Mouse (Mus musculus) kidney, embryonic 15.5 days (tissue): ENCODE measurements at regions not wholly inside any gene's neighbourhood (a gene's known extent, or its start where the extent isn't known, plus 50 kb on each side); places are given as distances from the start of the nearest gene placed in this dataset.
A peak's percentile ranks its signal among the peaks of the same experiment; 100 is the strongest.
"Not testable (repeated sequence)": the region's sequence is repeated elsewhere in the genome, so short reads cannot be mapped to it uniquely, and the experiment has no call there.

ENCODE experiments used
- ATAC-seq: fragments of 200-750 bp; cut with Nextera tagmentation; replicated peaks from 2 replicates; pipeline ENCODE4 v1.8.0; 2017; ENCODE audit warnings: moderate TSS enrichment; ENCODE audit not compliant: low FRiP score
- H3K27ac ChIP-seq: fragments of 300-500 bp; sonication (generic); 2 replicates; pipeline ENCODE4 v1.5.1; 2015; ENCODE audit warnings: mild to moderate bottlenecking, inconsistent platforms
- H3K27me3 ChIP-seq: fragments of 300-500 bp; sonication (generic); 2 replicates; pipeline ENCODE4 v1.6.1; 2015; ENCODE audit warnings: inconsistent platforms
- H3K36me3 ChIP-seq: fragments of 300-500 bp; sonication (generic); 2 replicates; pipeline ENCODE4 v1.6.1; 2015; ENCODE audit warnings: inconsistent platforms
- H3K4me1 ChIP-seq: fragments of 300-500 bp; sonication (generic); 2 replicates; pipeline ENCODE4 v1.6.1; 2015; ENCODE audit warnings: inconsistent platforms
- H3K4me2 ChIP-seq: fragments of 300-500 bp; sonication (generic); 2 replicates; pipeline ENCODE4 v1.6.1; 2015; ENCODE audit warnings: moderate library complexity, mild to moderate bottlenecking, inconsistent platforms
- H3K4me3 ChIP-seq: fragments of 300-500 bp; sonication (generic); replicated peaks from 2 replicates; pipeline ENCODE4 v1.5.1; 2015; ENCODE audit warnings: mild to moderate bottlenecking, inconsistent platforms
- H3K9ac ChIP-seq: fragments of 300-500 bp; sonication (generic); 2 replicates; pipeline ENCODE4 v1.6.1; 2015; ENCODE audit warnings: mild to moderate bottlenecking, inconsistent platforms
- H3K9me3 ChIP-seq: fragments of 300-500 bp; sonication (generic); replicated peaks from 2 replicates; pipeline ENCODE4 v1.6.1; 2016; ENCODE audit warnings: inconsistent platforms
- WGBS: fragments of 180-500 bp; shearing (Covaris S2); methylation state at CpG from one replicate; pipeline ENCODE4 v1.1.7; 2015; ENCODE audit warnings: mixed read lengths; 5-methylcytosine and 5-hydroxymethylcytosine counted together

DNA sequence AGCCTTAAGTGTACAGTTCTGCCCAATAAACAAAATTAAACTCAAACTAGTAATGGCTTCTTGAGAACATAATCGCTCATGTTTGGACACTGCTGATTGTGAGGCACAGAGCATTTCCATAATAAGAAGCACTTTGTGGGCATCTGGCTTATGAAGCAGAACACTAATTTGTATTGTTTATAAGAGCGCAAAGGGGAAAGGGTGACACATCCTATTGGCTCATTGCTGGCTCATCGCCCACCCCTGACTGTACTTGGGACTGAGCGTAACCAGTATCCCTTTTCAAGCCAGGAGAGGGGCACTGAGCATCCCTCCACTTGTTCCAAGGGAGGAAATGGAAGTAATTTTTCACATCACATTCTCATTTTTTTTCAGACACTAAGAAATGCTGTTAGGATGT is 288.0 kb downstream of the Sfmbt2 start:
- ATAC-seq, result no peak
- 86% methylated on average over 4 of the region's 4 CpGs for WGBS
- H3K9ac ChIP-seq, result no peak overlapping the region
- no peak overlapping the region for H3K4me3 ChIP-seq
- no peak overlapping the region for H3K27ac ChIP-seq
- no peaks in the 10 kb centered on the region for H3K27me3 ChIP-seq
- H3K4me1 ChIP-seq, result no peaks in the 10 kb centered on the region
- H3K9me3 ChIP-seq, result no peaks in the 10 kb centered on the region
- H3K4me2 ChIP-seq, result no peak overlapping the region
- no peaks in the 10 kb centered on the region for H3K36me3 ChIP-seq

- not testable (repeated sequence) for H3K4me2 ChIP-seq, H3K36me3 ChIP-seq, H3K27ac ChIP-seq, H3K4me3 ChIP-seq, ATAC-seq, H3K9me3 ChIP-seq, H3K9ac ChIP-seq
- Histone ChIP-seq H3K4me1 (peaks cover 16% of the 10 kb centered on the region), H3K27me3 (peaks cover 11% of the 10 kb centered on the region; the same call in 1 of the 2 replicates)
- WGBS, result 79% methylated on average over 1 of the region's 1 CpGs
Measured at GRCm38 (mm10) chr2:10667915-10668314, 297.6 kb downstream of the Sfmbt2 start.

- H3K4me1 ChIP-seq, result peaks cover 24% of the 10 kb centered on the region
- no peak overlapping the region for H3K9ac ChIP-seq
- no peak overlapping the region for H3K4me2 ChIP-seq
- 8% methylated on average over 7 of the region's 7 CpGs for WGBS
- H3K27me3 ChIP-seq, result peaks cover 12% of the 10 kb centered on the region; the same call in 1 of the 2 replicates
- H3K9me3 ChIP-seq, result no peaks in the 10 kb centered on the region
- H3K4me3 ChIP-seq, result no peak overlapping the region
- peak; percentile 59; the same call in 1 of the 2 replicates for ATAC-seq
- H3K27ac ChIP-seq, result no peak overlapping the region
- no peaks in the 10 kb centered on the region for H3K36me3 ChIP-seq
Measured at GRCm38 (mm10) chr2:10670423-10671298, 300.4 kb downstream of the Sfmbt2 start.

DNA sequence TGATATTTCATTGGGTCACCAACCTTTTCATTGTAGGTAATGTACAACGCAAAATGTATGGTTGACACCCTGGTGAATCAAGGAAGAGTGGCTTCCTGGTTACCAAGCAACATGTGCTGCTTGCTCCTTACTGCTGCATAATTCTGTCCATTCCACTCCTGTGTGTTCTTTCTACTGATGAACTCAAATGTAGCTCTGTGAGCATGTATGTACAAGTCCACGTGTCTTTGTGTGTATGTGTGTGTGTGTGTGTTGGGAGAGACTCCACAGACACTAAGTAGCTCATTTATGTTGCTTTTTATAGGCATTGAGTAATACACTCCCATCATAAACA is 301.0 kb downstream of the Sfmbt2 start:
- no peak overlapping the region for H3K27ac ChIP-seq
- no peak for ATAC-seq
- 53% methylated on average over 2 of the region's 2 CpGs for WGBS
- H3K9me3 ChIP-seq, result no peaks in the 10 kb centered on the region
- H3K27me3 ChIP-seq, result peaks cover 9% of the 10 kb centered on the region; the same call in 1 of the 2 replicates
- H3K4me2 ChIP-seq, result no peak overlapping the region
- no peaks in the 10 kb centered on the region for H3K36me3 ChIP-seq
- peaks cover 24% of the 10 kb centered on the region for H3K4me1 ChIP-seq
- H3K4me3 ChIP-seq, result no peak overlapping the region
- H3K9ac ChIP-seq, result no peak overlapping the region

- Histone ChIP-seq H3K36me3 (no peaks in the 10 kb centered on the region), H3K27me3 (peaks cover 9% of the 10 kb centered on the region; the same call in 1 of the 2 replicates), H3K9ac (no peak overlapping the region), H3K4me1 (peaks cover 24% of the 10 kb centered on the region), H3K4me2 (no peak overlapping the region), H3K4me3 (no peak overlapping the region), H3K27ac (no peak overlapping the region), H3K9me3 (no peaks in the 10 kb centered on the region)
- no peak for ATAC-seq
- WGBS, result 77% methylated on average over 4 of the region's 4 CpGs
Measured at GRCm38 (mm10) chr2:10672196-10672595, 301.9 kb downstream of the Sfmbt2 start.

- H3K9ac ChIP-seq, result no peak overlapping the region
- 0 out of 2 replicates have a peak, but pooled peaks have one; percentile 51 for ATAC-seq
- H3K27me3 ChIP-seq, result peaks cover 9% of the 10 kb centered on the region; the same call in 1 of the 2 replicates
- H3K4me1 ChIP-seq, result peaks cover 24% of the 10 kb centered on the region
- WGBS, result 22% methylated on average over 6 of the region's 6 CpGs
- no peak overlapping the region for H3K4me2 ChIP-seq
- no peak overlapping the region for H3K4me3 ChIP-seq
- H3K36me3 ChIP-seq, result no peaks in the 10 kb centered on the region
- no peaks in the 10 kb centered on the region for H3K9me3 ChIP-seq
- no peak overlapping the region for H3K27ac ChIP-seq
Measured at GRCm38 (mm10) chr2:10674738-10675349, 304.5 kb downstream of the Sfmbt2 start.

GRCm38 (mm10) chr2:10701459-10701858 is 331.1 kb downstream of the Sfmbt2 start:
- ATAC-seq, result no peak

GRCm38 (mm10) chr2:10718366-10718765 is 348.1 kb downstream of the Sfmbt2 start:
- H3K27ac ChIP-seq, result no peak overlapping the region
- ATAC-seq, result no peak
- no peaks in the 10 kb centered on the region for H3K27me3 ChIP-seq
- H3K4me3 ChIP-seq, result no peak overlapping the region
- H3K4me2 ChIP-seq, result no peak overlapping the region
- WGBS, result 78% methylated on average over 5 of the region's 5 CpGs
- H3K9ac ChIP-seq, result no peak overlapping the region
- no peaks in the 10 kb centered on the region for H3K9me3 ChIP-seq
- H3K36me3 ChIP-seq, result no peaks in the 10 kb centered on the region
- H3K4me1 ChIP-seq, result no peaks in the 10 kb centered on the region

More at GRCm38 (mm10) chr2:10701459-10701858, 331.1 kb downstream of the Sfmbt2 start:
- Histone ChIP-seq H3K9me3 (no peaks in the 10 kb centered on the region), H3K4me1 (no peaks in the 10 kb centered on the region), H3K9ac (no peak overlapping the region), H3K4me3 (no peak overlapping the region), H3K27ac (no peak overlapping the region), H3K36me3 (no peaks in the 10 kb centered on the region), H3K27me3 (no peaks in the 10 kb centered on the region), H3K4me2 (no peak overlapping the region)
- 36% methylated on average over 10 of the region's 10 CpGs for WGBS

DNA sequence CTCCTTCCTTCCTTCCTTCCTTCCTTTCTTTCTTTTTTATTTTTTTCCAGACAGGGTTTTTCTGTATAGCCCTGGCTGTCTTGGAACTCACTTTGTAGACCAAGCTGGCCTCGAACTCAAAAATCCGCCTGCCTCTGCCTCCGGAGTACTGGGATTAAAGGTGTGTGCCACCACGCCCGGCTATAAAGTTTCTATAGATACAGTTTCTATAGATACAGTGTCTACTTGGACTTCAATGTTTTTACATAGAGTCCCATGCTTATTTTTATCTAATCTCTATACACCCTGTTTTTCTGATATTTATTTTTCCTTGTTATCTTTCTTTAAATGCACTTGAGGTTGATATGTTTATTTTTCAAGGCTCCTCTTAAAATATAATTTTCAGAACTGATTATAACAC is 364.0 kb downstream of the Sfmbt2 start:
- H3K4me1 ChIP-seq, H3K27me3 ChIP-seq, H3K9me3 ChIP-seq, H3K4me3 ChIP-seq, H3K27ac ChIP-seq, H3K4me2 ChIP-seq, H3K9ac ChIP-seq, H3K36me3 ChIP-seq, ATAC-seq: not testable (repeated sequence)
- 96% methylated on average over 5 of the region's 5 CpGs for WGBS

DNA sequence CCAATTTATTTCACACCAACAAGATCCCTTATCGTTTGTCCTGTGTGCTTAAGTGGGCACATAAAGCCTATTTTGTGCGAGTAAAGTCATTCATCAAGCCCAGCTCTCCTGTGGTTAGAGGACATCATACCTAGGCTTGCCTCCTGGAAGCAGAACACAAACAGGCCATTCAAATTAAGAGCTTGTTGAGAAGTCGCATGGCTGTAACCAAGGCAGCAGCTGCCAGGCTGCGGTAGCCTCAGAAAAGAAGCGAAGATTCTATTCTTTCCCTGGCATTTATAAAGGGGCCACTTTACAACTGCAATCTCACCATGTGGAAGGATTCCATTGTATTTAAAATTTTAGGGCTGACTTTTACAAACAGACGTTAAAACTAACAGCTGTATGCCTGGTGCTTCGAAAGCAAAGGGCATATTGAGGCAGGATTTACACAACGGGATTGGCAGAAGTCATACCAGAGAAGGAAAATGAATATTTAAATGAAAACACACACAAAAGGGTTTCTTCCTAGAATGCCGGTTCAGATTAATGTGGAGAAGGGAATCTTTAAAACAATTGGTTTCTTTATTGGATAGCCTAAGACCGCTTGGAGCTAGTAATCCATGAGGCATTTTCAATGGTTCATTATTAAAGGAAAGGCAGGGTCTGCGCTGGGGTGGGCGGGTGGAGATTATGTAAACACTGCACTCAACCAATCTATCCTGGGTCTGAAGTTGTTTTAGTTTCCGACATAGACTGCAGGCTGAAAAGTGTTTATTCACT is 366.6 kb downstream of the Sfmbt2 start:
- Histone ChIP-seq H3K4me3 (no peak overlapping the region), H3K27me3 (no peaks in the 10 kb centered on the region), H3K27ac (no peak overlapping the region), H3K9me3 (no peaks in the 10 kb centered on the region), H3K4me1 (no peaks in the 10 kb centered on the region), H3K36me3 (no peaks in the 10 kb centered on the region), H3K9ac (no peak overlapping the region), H3K4me2 (peak overlapping the region; percentile 23; the same call in 1 of the 2 replicates)
- WGBS, result 34% methylated on average over 13 of the region's 13 CpGs
- ATAC-seq, result no peak

DNA sequence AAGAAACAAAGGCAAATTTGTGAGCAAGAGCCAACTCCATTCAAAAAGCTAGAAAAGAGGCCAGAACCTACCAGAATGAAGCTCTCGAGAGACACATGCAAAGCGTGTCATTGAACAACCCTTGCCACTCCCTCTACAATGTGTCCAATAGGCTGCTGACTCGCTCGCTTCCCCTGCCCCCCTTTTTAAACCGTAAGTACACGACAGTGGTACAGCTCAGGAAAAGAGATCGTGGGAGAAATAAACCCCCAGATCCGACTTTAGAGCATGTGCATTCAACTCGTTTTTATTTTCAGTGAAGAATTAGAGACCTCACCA is 367.1 kb downstream of the Sfmbt2 start:
- no peaks in the 10 kb centered on the region for H3K36me3 ChIP-seq
- no peak overlapping the region for H3K4me3 ChIP-seq
- peak overlapping the region; percentile 23; the same call in 1 of the 2 replicates for H3K4me2 ChIP-seq
- H3K27ac ChIP-seq, result no peak overlapping the region
- no peaks in the 10 kb centered on the region for H3K27me3 ChIP-seq
- no peaks in the 10 kb centered on the region for H3K4me1 ChIP-seq
- H3K9ac ChIP-seq, result no peak overlapping the region
- 69% methylated on average over 9 of the region's 9 CpGs for WGBS
- no peaks in the 10 kb centered on the region for H3K9me3 ChIP-seq
- no peak for ATAC-seq

- Histone ChIP-seq H3K9me3 (no peaks in the 10 kb centered on the region), H3K27me3 (no peaks in the 10 kb centered on the region), H3K9ac (no peak overlapping the region), H3K36me3 (no peaks in the 10 kb centered on the region), H3K4me2 (no peak overlapping the region), H3K4me1 (no peaks in the 10 kb centered on the region), H3K27ac (no peak overlapping the region), H3K4me3 (no peak overlapping the region)
- no peak for ATAC-seq
- 56% methylated on average over 7 of the region's 7 CpGs for WGBS
Measured at GRCm38 (mm10) chr2:10745127-10745526, 374.8 kb downstream of the Sfmbt2 start.
